8 mouse cellular contexts compared by ENCODE assay signal in the genomic region with DNA sequence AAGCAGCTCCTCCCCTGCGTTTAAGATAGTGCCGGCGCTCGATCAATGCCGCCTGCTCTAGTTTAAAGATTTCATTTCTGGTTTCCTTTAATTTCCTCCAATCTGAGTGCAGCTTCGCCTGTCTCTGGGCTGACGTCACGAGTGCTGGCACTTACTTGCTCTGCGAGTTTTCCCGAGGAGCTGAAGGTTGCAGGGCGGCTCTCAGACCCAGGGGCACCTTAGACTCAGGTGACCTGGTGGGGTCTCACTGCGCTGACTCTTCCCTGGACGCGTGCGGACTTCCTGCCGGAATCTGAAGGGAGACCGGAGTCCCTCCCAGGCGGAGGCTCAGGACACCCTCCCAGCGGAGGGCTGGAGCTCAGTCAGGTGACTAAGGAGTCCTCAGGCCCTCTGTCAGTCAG. TPM values are rescaled to one million over a fixed set of nuclear protein-coding genes. Genes with fewer than 3 reads are reported as not detected.
DNase-seq lines count a peak whose midpoint lies in the region; ATAC-seq and TF ChIP-seq lines count a peak whose summit lies in the region.

No protein-coding gene starts in this region.

- no peak for TF ChIP-seq CTCF in bone marrow, adult 2 months (IDR thresholded peaks at IDR 0.05; ENCODE audit: control insufficient read depth, insufficient read depth, low read length)
- no peak for TF ChIP-seq CTCF in embryonic fibroblast, embryonic 13.5 days (IDR thresholded peaks at IDR 0.05; ENCODE audit: borderline replicate concordance, insufficient read depth, low read length)

- DNase-seq in 3T3-L1 (ENCODE audit: low read depth, low spot score), result peak; percentile 78
- DNase-seq in naive thymus-derived CD4-positive, alpha-beta T cell, adult 2 months (ENCODE audit: low read depth), result peak; percentile 86

- H3K36me3 ChIP-seq in heart, embryonic 12.5 days, result peaks cover 10% of the 10 kb centered on the region
- no peaks in the 10 kb centered on the region for H3K36me3 ChIP-seq in kidney, embryonic 16.5 days (ENCODE audit: insufficient read depth, low read length)
- no peaks in the 10 kb centered on the region for H3K36me3 ChIP-seq in liver, embryonic 12.5 days
- no peaks in the 10 kb centered on the region for H3K36me3 ChIP-seq in stomach, embryonic 14.5 days (ENCODE audit: control insufficient read depth, insufficient read depth, low read length)

- WGBS in bone marrow, adult 2 months, result under 1% methylated on average over 19 of the region's 19 CpGs
- 0% methylated on average over 19 of the region's 19 CpGs for WGBS in heart, embryonic 12.5 days
- under 1% methylated on average over 19 of the region's 19 CpGs for WGBS in kidney, embryonic 16.5 days
- under 1% methylated on average over 19 of the region's 19 CpGs for WGBS in liver, embryonic 12.5 days (ENCODE audit: insufficient replicate concordance)
- 1% methylated on average over 19 of the region's 19 CpGs for WGBS in stomach, embryonic 14.5 days

- ATAC-seq in heart, embryonic 12.5 days (ENCODE audit: insufficient number of reproducible peaks, low FRiP score), result peak; percentile 81
- peak; percentile 93 for ATAC-seq in kidney, embryonic 16.5 days (ENCODE audit: low FRiP score, low TSS enrichment)
- peak; percentile 83 for ATAC-seq in liver, embryonic 12.5 days
- ATAC-seq in stomach, embryonic 14.5 days (ENCODE audit: insufficient number of reproducible peaks, insufficient read depth, low FRiP score, low read depth), result peak; percentile 91

- peak overlapping the region; percentile 73 for H3K4me2 ChIP-seq in heart, embryonic 12.5 days
- H3K4me2 ChIP-seq in kidney, embryonic 16.5 days (replicated peaks; ENCODE audit: low read depth, low read length), result peak overlapping the region; percentile 62
- peak overlapping the region; percentile 78 for H3K4me2 ChIP-seq in liver, embryonic 12.5 days
- peak overlapping the region; percentile 46 for H3K4me2 ChIP-seq in stomach, embryonic 14.5 days (replicated peaks; ENCODE audit: low read depth, low read length)

- H3K27me3 ChIP-seq in heart, embryonic 12.5 days (replicated peaks), result no peaks in the 10 kb centered on the region
- no peaks in the 10 kb centered on the region for H3K27me3 ChIP-seq in kidney, embryonic 16.5 days (ENCODE audit: insufficient read depth, low read length)
- H3K27me3 ChIP-seq in liver, embryonic 12.5 days (replicated peaks), result no peaks in the 10 kb centered on the region
- H3K27me3 ChIP-seq in stomach, embryonic 14.5 days (ENCODE audit: control insufficient read depth, insufficient read depth, low read length), result no peaks in the 10 kb centered on the region

- H3K9me3 ChIP-seq in heart, embryonic 12.5 days (replicated peaks), result no peaks in the 10 kb centered on the region
- H3K9me3 ChIP-seq in kidney, embryonic 16.5 days (ENCODE audit: low read length), result no peaks in the 10 kb centered on the region
- H3K9me3 ChIP-seq in liver, embryonic 12.5 days (replicated peaks), result no peaks in the 10 kb centered on the region
- no peaks in the 10 kb centered on the region for H3K9me3 ChIP-seq in stomach, embryonic 14.5 days (ENCODE audit: control insufficient read depth, low read depth, low read length)

- peak overlapping the region; percentile 81 for H3K9ac ChIP-seq in heart, embryonic 12.5 days
- peak overlapping the region; percentile 82 for H3K9ac ChIP-seq in kidney, embryonic 16.5 days (replicated peaks; ENCODE audit: low read length)
- peak overlapping the region; percentile 67 for H3K9ac ChIP-seq in liver, embryonic 12.5 days
- H3K9ac ChIP-seq in stomach, embryonic 14.5 days (replicated peaks; ENCODE audit: low read depth, low read length), result no peak overlapping the region; the same call in 1 of the 2 replicates

- H3K27ac ChIP-seq in bone marrow, adult 2 months (ENCODE audit: control insufficient read depth, insufficient read depth, low read depth, low read length, poor library complexity), result peak overlapping the region; percentile 44; the same call in 1 of the 2 replicates
- H3K27ac ChIP-seq in embryonic fibroblast, embryonic 13.5 days (ENCODE audit: insufficient read depth, low read length), result 0 out of 2 replicates have a peak overlapping the region, but pooled peaks have one; percentile 5
- peak overlapping the region; percentile 77 for H3K27ac ChIP-seq in heart, embryonic 12.5 days (ENCODE audit: poor library complexity, severe bottlenecking)
- H3K27ac ChIP-seq in kidney, embryonic 16.5 days (ENCODE audit: low read length), result peak overlapping the region; percentile 81
- H3K27ac ChIP-seq in liver, embryonic 12.5 days, result peak overlapping the region; percentile 78
- no peak overlapping the region; the same call in 1 of the 2 replicates for H3K27ac ChIP-seq in stomach, embryonic 14.5 days (ENCODE audit: low read length)

- H3K4me1 ChIP-seq in bone marrow, adult 2 months (ENCODE audit: control insufficient read depth, insufficient read depth, low read length), result peaks cover 2% of the 10 kb centered on the region; the same call in 1 of the 2 replicates
- no peaks in the 10 kb centered on the region for H3K4me1 ChIP-seq in embryonic fibroblast, embryonic 13.5 days (ENCODE audit: control insufficient read depth, insufficient read depth, low read length)
- peaks cover 5% of the 10 kb centered on the region; the same call in 1 of the 2 replicates for H3K4me1 ChIP-seq in heart, embryonic 12.5 days (replicated peaks)
- H3K4me1 ChIP-seq in kidney, embryonic 16.5 days (ENCODE audit: insufficient read depth, low read length), result peaks cover 6% of the 10 kb centered on the region; the same call in 1 of the 2 replicates
- H3K4me1 ChIP-seq in liver, embryonic 12.5 days, result peaks cover 29% of the 10 kb centered on the region
- no peaks in the 10 kb centered on the region for H3K4me1 ChIP-seq in stomach, embryonic 14.5 days (ENCODE audit: control insufficient read depth, insufficient read depth, low read length)

- peak overlapping the region; percentile 65 for H3K4me3 ChIP-seq in bone marrow, adult 2 months (replicated peaks; ENCODE audit: control insufficient read depth, low read depth, low read length)
- peak overlapping the region; percentile 51 for H3K4me3 ChIP-seq in embryonic fibroblast, embryonic 13.5 days (ENCODE audit: insufficient read depth, low read length)
- peak overlapping the region; percentile 71 for H3K4me3 ChIP-seq in heart, embryonic 12.5 days
- peak overlapping the region; percentile 61 for H3K4me3 ChIP-seq in kidney, embryonic 16.5 days (ENCODE audit: low read length)
- H3K4me3 ChIP-seq in liver, embryonic 12.5 days, result peak overlapping the region; percentile 63
- peak overlapping the region; percentile 48 for H3K4me3 ChIP-seq in stomach, embryonic 14.5 days (ENCODE audit: low read depth, low read length)

- TF ChIP-seq POLR2A in bone marrow, adult 2 months (IDR thresholded peaks at IDR 0.05; ENCODE audit: borderline replicate concordance, control insufficient read depth, low read depth, low read length), result no peak
- peak; percentile 60 for TF ChIP-seq POLR2A in embryonic fibroblast, embryonic 13.5 days (IDR thresholded peaks at IDR 0.05; ENCODE audit: low read depth, low read length)

RNA-seq across cellular contexts. Expression of a gene that starts 10.0 kb away (rescaled TPM):
- polyA plus RNA-seq in bone marrow, adult 2 months (2011; ENCODE audit: insufficient read depth, insufficient read length, low replicate concordance, missing spikeins), result not detected in 2 replicates
- polyA plus RNA-seq in embryonic fibroblast, embryonic 13.5 days (2011; ENCODE audit: insufficient read length, low read depth, missing spikeins), result 7.9 and 8.4 TPM in 2 replicates
- polyA plus RNA-seq in heart, embryonic 12.5 days (2016; fragmentation: Nextera tagmentation; extraction: Ambion mirVana), result 12.6 and 13.5 TPM in 2 replicates
- polyA plus RNA-seq in kidney, embryonic 16.5 days (2015; fragmentation: Nextera tagmentation; extraction: Ambion mirVana), result 6.8 and 7.2 TPM in 2 replicates
- 2.2 and 2.5 TPM in 2 replicates for polyA plus RNA-seq in liver, embryonic 12.5 days (2016; fragmentation: Nextera tagmentation; extraction: Ambion mirVana)
- 2.5 and 3.8 TPM in 2 replicates for polyA plus RNA-seq in stomach, embryonic 14.5 days (2014; fragmentation: Nextera tagmentation; extraction: Ambion mirVana)

RNA-seq across cellular contexts. Expression of a gene that starts 41.7 kb away (rescaled TPM):
- polyA plus RNA-seq in bone marrow, adult 2 months (2011; ENCODE audit: insufficient read depth, insufficient read length, low replicate concordance, missing spikeins), result 0.23 and 1.0 TPM in 2 replicates
- 188 and 357 TPM in 2 replicates for polyA plus RNA-seq in embryonic fibroblast, embryonic 13.5 days (2011; ENCODE audit: insufficient read length, low read depth, missing spikeins)
- 61.4 and 61.8 TPM in 2 replicates for polyA plus RNA-seq in heart, embryonic 12.5 days (2016; fragmentation: Nextera tagmentation; extraction: Ambion mirVana)
- polyA plus RNA-seq in kidney, embryonic 16.5 days (2015; fragmentation: Nextera tagmentation; extraction: Ambion mirVana), result 12.3 and 13.0 TPM in 2 replicates
- 3.9 and 4.2 TPM in 2 replicates for polyA plus RNA-seq in liver, embryonic 12.5 days (2016; fragmentation: Nextera tagmentation; extraction: Ambion mirVana)
- 14.7 and 15.3 TPM in 2 replicates for polyA plus RNA-seq in stomach, embryonic 14.5 days (2014; fragmentation: Nextera tagmentation; extraction: Ambion mirVana)
